Mouse (Mus musculus): ENCODE results near the gene Noc2l. TPM values are rescaled to one million over a fixed set of nuclear protein-coding genes. Genes with fewer than 3 reads are reported as not detected.

Gene Noc2l
- polyA plus RNA-seq, 1 experiment from 2014 or later, result 75.3 TPM

DNA sequence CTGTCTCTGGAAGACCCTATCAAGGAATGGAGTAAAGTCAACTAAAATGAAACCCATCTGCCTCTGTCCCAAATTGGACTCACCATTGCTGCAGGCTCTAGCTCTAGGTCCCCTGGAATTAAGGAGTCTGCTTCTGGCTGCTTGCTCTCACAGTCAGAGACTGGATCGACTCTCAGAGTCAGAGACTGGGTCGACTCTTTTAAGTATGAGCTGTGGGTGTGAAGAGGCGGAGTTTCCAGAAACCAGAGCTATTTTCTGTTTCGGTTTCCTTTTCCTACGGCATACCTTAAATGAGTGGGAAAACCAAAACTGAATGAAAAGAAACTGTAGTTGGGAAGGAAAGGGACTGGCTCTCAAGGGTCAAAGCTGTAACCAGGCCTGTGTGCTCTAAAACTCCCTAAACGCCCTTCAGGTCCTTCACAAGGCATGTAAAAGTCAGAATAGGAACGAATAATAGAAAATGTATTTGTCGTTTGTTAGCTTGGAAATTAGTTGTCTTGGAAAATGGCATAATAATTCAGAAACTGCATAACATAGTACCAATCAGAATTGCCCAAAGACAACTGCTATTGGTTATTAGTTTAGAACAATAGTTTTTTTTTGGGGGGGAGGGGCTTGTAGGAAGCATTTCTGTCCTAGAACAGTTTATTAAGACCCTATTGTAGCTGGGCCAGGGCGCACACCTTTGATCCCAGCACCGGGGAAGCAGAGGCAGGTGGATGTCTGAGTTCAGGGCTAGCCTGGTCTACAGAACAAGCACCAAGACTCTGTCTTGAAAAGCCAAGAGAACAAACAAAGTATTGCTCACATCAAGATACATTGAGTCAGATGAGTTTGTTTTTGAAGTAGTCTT, 35.0 kb upstream of the Noc2l start, which contains the start of gene Isg15:
Gene Isg15, minus strand, starts transcription at position 196 of the 853 bp plus-strand sequence.
- H3K4me1 ChIP-seq, result peaks cover 12% of the 10 kb centered on the region
- no peak for ATAC-seq (ENCODE audit: insufficient read depth, low FRiP score, low read depth)
- no peak within 1 kb of the TSS; the same call in 1 of the 2 replicates for H3K27ac ChIP-seq
- no peaks in the 10 kb centered on the region for H3K9me3 ChIP-seq
- peaks cover 6% of the 10 kb centered on the region; the same call in 1 of the 2 replicates for H3K27me3 ChIP-seq (replicated peaks)
- WGBS, result 55% methylated on average over 10 of the region's 10 CpGs
- peak within 1 kb of the TSS; percentile 8; the same call in 1 of the 2 replicates for H3K4me2 ChIP-seq
- no peak within 1 kb of the TSS for H3K9ac ChIP-seq
- H3K4me3 ChIP-seq (replicated peaks), result no peak within 1 kb of the TSS
- H3K36me3 ChIP-seq, result no peaks in the 10 kb centered on the region

DNA sequence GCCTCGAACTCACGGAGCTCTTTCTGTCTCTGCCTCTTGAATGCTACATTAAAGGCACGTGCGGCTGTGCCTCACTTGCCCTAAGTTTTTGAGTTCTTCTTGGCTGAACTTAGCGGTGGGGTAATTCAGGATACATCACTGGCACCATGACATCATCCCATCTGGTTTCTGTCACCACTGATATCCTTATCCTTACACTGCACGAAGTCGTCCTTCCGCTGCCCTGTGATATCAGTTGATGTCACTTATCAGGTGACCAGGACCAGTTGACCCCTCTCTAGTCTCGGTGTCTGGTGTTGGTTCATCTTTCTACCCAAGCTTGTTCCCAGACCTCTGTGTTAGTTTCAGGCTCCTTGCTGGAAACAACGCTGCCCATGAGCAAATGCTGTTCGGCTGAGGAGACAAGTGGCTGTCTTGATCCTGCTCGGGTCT, 33.3 kb upstream of the Noc2l start:
- H3K4me1 ChIP-seq, result peaks cover 7% of the 10 kb centered on the region; the same call in 1 of the 2 replicates
- no peaks in the 10 kb centered on the region for H3K36me3 ChIP-seq
- peak overlapping the region; percentile 21; the same call in 1 of the 2 replicates for H3K27ac ChIP-seq
- ATAC-seq (ENCODE audit: insufficient read depth, low FRiP score, low read depth), result no peak
- H3K9me3 ChIP-seq, result no peaks in the 10 kb centered on the region
- peak overlapping the region; percentile 50 for H3K4me3 ChIP-seq (replicated peaks)
- H3K9ac ChIP-seq, result 0 out of 2 replicates have a peak overlapping the region, but pooled peaks have one; percentile 6
- H3K27me3 ChIP-seq (replicated peaks), result peaks cover 6% of the 10 kb centered on the region; the same call in 1 of the 2 replicates
- H3K4me2 ChIP-seq, result peak overlapping the region; percentile 88
- WGBS, result 32% methylated on average over 12 of the region's 12 CpGs

DNA sequence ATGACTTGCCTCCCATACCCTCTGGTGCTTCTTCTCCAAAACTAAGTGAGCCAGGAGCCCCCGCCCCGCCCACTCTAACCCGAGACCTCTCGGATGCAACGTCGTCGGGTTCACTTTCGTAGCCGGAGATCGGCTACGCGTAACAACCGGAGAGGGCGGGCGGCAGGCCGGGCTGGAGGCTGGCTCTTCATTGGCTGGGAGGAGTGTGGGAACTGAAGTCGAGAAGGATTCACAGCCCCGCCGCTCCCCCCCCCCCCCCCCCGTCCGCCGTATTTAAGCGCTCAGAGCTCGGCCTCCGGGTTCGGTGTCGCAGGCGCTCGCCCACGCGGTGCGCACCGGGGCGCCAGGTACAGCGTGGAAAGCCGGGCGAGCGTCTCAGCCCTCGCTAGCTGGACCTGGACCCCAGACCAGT, 32.8 kb upstream of the Noc2l start, which contains the start of gene AW011738:
Gene AW011738, plus strand, starts transcription at position 304 of the 412 bp plus-strand sequence.
- Histone ChIP-seq H3K27ac (peak within 1 kb of the TSS; percentile 21), H3K36me3 (no peaks in the 10 kb centered on the region), H3K4me2 (peak within 1 kb of the TSS; percentile 88), H3K4me1 (peaks cover 7% of the 10 kb centered on the region; the same call in 1 of the 2 replicates), H3K4me3 (replicated peaks) (peak within 1 kb of the TSS; percentile 50), H3K9ac (peak within 1 kb of the TSS; percentile 42; the same call in 1 of the 2 replicates), H3K27me3 (replicated peaks) (peaks cover 6% of the 10 kb centered on the region; the same call in 1 of the 2 replicates), H3K9me3 (no peaks in the 10 kb centered on the region)
- peak; percentile 71; the same call in 1 of the 2 replicates for ATAC-seq (ENCODE audit: insufficient read depth, low FRiP score, low read depth)
- WGBS, result under 1% methylated on average over 36 of the region's 39 CpGs

DNA sequence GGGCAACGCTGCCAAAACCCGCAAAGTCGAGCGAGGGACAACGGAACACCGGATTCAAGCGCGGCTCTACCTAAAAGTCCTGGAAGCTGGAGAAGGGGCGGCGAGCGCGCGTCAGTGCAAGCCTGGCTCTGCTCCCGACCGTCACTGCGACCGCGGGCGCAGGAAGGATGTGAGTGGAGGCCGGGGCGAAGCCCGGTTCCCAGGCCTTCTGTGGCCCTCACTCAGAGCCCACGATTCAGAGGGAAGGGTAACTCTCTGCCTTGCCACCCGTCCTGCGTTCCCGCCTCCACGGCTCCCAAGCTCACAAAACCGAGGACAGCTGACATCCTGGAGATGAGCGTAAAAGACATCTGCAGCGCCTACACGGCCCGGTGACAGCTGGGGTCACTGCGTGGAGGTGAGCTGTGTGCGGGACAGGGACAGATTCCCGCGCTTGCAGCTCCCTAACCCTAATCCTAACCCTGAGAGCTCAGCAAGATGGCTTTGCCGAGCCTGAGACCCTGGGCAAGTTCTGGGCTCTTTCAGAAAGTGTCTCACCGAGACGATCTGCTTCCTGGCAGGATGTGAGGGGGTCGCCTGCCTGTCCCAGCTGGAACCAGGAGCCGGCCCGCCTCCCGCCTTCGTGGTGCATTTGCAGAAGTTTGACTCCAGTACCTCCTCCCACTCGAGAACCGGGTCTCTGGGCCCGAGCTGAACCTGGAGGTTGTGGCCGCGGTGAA, 32.2 kb upstream of the Noc2l start:
- H3K4me1 ChIP-seq, result peaks cover 7% of the 10 kb centered on the region; the same call in 1 of the 2 replicates
- H3K27ac ChIP-seq, result peak overlapping the region; percentile 17
- no peaks in the 10 kb centered on the region for H3K36me3 ChIP-seq
- peak overlapping the region; percentile 42; the same call in 1 of the 2 replicates for H3K9ac ChIP-seq
- peak overlapping the region; percentile 88 for H3K4me2 ChIP-seq
- H3K4me3 ChIP-seq (replicated peaks), result peak overlapping the region; percentile 50
- WGBS, result under 1% methylated on average over 49 of the region's 49 CpGs
- no peaks in the 10 kb centered on the region for H3K9me3 ChIP-seq
- H3K27me3 ChIP-seq (replicated peaks), result peaks cover 6% of the 10 kb centered on the region; the same call in 1 of the 2 replicates
- 0 out of 2 replicates have a peak, but pooled peaks have one; percentile 19 for ATAC-seq (ENCODE audit: insufficient read depth, low FRiP score, low read depth)

DNA sequence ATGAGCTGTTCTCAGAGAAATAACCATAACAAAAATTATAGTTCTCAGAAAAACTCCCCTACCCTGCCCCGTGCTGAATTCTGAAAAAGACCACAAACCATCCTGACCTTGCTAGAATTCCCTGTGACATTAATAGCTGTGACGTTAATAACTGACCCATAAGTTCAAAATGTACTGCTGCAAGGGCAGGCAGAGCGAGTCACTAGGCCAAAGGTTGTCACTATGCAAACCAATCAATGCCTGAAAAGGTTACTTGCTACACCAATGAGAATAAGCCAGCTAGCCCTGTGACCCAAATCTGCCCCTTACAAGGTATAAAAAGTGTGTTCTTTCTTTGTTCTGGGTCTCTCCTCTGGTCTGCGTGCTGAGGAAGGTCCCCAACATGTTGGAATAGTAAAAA, 26.9 kb upstream of the Noc2l start:
- Histone ChIP-seq H3K9me3 (no peaks in the 10 kb centered on the region), H3K36me3 (no peaks in the 10 kb centered on the region), H3K27me3 (replicated peaks) (no peaks in the 10 kb centered on the region), H3K27ac (no peak overlapping the region), H3K4me1 (no peaks in the 10 kb centered on the region), H3K9ac (no peak overlapping the region), H3K4me2 (no peak overlapping the region), H3K4me3 (replicated peaks) (no peak overlapping the region)
- WGBS, result 80% methylated on average over 4 of the region's 4 CpGs
- ATAC-seq (ENCODE audit: insufficient read depth, low FRiP score, low read depth), result no peak

DNA sequence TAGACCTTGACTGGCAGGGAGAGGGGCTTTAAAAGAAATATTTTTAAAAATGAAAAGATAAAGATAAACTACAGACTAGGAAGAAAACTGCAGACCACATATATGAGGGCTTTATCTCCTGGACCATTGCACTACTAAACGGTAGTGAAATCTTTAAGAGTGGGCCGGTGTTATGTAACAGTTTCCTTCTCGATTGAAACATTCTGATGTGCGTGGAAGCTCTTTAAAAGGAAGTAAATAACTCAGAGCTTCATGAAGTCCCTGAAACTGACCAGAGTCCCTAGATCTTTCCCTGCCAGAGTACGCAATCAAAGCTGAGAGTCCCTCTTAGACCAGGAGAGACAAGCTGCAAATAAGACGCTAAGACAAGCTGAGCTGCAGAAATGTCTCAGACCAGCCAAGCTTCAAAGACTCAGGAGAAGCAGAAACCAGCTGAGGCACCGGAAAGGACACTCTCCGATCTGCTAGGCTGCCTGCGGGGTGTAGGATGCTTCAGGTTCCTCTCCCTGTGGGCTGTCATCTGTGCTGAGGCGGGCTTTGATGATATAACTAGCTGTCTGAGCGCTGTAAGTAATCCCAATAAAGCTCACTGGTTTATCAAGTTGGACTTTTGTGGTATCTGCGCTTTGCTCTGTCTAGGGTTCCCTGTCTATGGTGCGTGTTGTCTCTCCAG, 25.7 kb upstream of the Noc2l start:
- WGBS, result 71% methylated on average over 13 of the region's 13 CpGs
- Histone ChIP-seq H3K27ac (no peak overlapping the region), H3K4me3 (replicated peaks) (no peak overlapping the region), H3K27me3 (replicated peaks) (no peaks in the 10 kb centered on the region), H3K9ac (no peak overlapping the region), H3K4me1 (no peaks in the 10 kb centered on the region), H3K36me3 (no peaks in the 10 kb centered on the region), H3K4me2 (no peak overlapping the region), H3K9me3 (no peaks in the 10 kb centered on the region)
- ATAC-seq (ENCODE audit: insufficient read depth, low FRiP score, low read depth), result no peak

DNA sequence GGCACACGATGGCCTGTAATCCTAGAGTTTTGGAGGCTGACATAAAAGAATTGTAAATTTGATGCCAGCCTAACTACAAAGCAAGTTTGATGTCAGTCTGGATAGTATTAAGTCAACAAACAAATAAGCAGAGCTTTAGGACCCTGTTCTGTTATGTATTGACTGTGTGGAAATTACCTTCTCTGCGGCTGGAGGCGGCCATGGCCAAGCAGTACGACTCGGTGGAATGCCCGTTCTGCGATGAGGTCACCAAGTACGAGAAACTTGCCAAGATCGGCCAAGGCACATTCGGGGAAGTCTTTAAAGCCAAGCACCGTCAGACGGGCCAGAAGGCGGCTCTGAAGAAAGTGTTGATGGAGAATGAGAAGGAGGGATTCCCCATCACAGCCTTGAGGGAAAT, 22.7 kb upstream of the Noc2l start:
- ATAC-seq (ENCODE audit: insufficient read depth, low FRiP score, low read depth), result no peak
- Histone ChIP-seq H3K4me3 (replicated peaks) (no peak overlapping the region), H3K27ac (no peak overlapping the region), H3K36me3 (no peaks in the 10 kb centered on the region), H3K4me2 (no peak overlapping the region), H3K9ac (no peak overlapping the region), H3K4me1 (no peaks in the 10 kb centered on the region), H3K27me3 (replicated peaks) (no peaks in the 10 kb centered on the region), H3K9me3 (no peaks in the 10 kb centered on the region)
- WGBS, result 90% methylated on average over 13 of the region's 13 CpGs

DNA sequence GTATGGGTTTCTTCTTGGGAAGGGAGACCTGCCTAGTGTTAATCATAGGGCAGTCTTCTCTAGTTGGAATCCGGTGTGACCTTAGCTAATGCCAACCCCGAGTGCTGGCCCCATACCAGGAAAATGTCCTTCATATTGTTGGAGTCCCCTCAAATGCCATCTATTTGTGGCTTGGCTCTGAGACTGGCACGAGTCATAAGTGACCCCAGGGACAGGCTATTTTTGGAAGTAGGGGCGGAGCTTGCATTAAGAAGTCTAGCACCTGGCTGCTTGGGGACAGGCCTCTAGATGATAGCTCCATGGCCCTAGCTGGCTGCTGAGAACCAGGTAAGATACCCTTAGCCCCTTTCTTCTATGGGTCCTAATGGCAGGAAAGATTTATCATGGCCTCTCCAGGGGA, 20.2 kb upstream of the Noc2l start, which contains the start of gene Perm1:
Gene Perm1, plus strand, starts transcription at position 220 of the 400 bp plus-strand sequence.
- no peak for ATAC-seq (ENCODE audit: insufficient read depth, low FRiP score, low read depth)
- Histone ChIP-seq H3K4me3 (replicated peaks) (no peak within 1 kb of the TSS), H3K4me2 (no peak within 1 kb of the TSS), H3K27me3 (replicated peaks) (no peaks in the 10 kb centered on the region), H3K27ac (no peak within 1 kb of the TSS), H3K4me1 (no peaks in the 10 kb centered on the region), H3K9me3 (no peaks in the 10 kb centered on the region), H3K36me3 (no peaks in the 10 kb centered on the region), H3K9ac (no peak within 1 kb of the TSS)
- 73% methylated on average over 4 of the region's 4 CpGs for WGBS

DNA sequence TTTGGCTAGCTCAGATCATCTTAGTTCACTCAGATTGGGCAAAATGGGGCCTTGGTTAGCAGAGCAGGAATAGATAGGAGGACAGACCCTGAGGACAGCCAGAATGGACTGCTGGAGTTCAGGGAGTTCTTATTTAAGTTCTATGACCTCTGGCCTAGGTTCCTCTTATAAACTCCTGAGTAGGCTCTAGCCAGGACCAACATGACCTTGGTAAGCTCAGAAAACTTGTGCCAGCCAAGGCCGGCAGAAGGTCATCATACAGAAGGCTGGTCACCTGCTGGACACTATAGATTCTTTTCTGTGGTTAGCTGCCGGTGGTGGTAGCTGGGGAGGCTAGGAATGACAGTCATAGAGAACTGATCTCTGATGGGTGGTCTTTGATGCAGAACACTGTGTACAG, 19.6 kb upstream of the Noc2l start:
- Histone ChIP-seq H3K4me3 (replicated peaks) (no peak overlapping the region), H3K27me3 (replicated peaks) (no peaks in the 10 kb centered on the region), H3K9ac (no peak overlapping the region), H3K4me2 (no peak overlapping the region), H3K4me1 (no peaks in the 10 kb centered on the region), H3K36me3 (no peaks in the 10 kb centered on the region), H3K9me3 (no peaks in the 10 kb centered on the region), H3K27ac (no peak overlapping the region)
- no peak for ATAC-seq (ENCODE audit: insufficient read depth, low FRiP score, low read depth)
- WGBS, result 75% methylated on average over 2 of the region's 2 CpGs

DNA sequence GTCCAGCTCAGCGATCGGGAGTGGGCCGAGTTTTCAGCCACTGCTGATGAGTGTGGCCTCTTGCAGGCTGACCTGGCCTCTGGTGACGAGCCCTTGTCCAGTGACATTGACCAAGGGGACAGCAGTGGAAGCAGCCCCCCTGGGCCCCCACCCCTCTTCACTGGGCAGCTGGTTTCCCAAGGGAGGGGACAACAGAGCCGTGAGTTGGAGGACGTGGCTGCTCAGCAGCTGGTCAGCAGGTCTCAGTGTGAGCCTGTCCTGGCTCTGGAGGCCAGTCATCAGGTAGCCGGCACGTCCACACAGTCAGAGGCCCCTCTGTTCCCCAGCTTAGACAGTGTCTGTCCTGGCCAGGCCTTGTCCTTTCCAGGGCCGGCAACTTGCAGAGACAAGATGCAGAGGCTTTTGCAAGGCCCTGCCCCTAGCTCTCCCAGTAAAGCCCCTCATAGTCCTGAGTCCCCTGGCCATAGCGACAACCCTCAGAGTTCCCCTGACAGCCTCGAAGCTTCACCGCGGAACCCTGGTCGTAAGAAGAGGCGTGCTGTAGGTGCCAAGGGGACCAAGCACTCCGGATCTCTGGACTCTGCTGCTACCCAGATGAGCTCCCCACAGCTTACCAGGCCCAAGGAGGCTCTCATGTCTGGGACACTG, 18.7 kb upstream of the Noc2l start:
- H3K9me3 ChIP-seq, result no peaks in the 10 kb centered on the region
- no peak overlapping the region for H3K27ac ChIP-seq
- no peaks in the 10 kb centered on the region for H3K27me3 ChIP-seq (replicated peaks)
- H3K4me2 ChIP-seq, result no peak overlapping the region
- H3K4me1 ChIP-seq, result no peaks in the 10 kb centered on the region
- 78% methylated on average over 16 of the region's 16 CpGs for WGBS
- peak; percentile 19; the same call in 1 of the 2 replicates for ATAC-seq (ENCODE audit: insufficient read depth, low FRiP score, low read depth)
- H3K9ac ChIP-seq, result no peak overlapping the region
- no peak overlapping the region for H3K4me3 ChIP-seq (replicated peaks)
- H3K36me3 ChIP-seq, result no peaks in the 10 kb centered on the region

DNA sequence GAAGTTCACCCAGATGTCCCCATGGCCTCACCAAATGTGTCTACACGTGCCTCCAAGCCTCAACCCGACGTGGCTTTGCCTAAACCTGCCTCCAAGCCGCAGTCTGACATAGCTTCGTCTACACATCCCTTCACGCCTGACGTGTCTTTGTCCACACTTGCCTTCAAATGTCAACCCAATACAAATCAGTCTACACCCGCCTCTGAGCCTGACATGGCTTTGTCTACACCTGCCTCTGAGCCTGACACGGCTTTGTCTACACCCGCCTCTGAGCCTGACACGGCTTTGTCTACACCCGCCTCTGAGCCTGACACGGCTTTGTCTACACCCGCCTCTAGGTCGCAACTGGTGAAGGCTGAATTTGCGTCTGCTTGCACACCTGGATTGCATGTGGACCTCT, 18.0 kb upstream of the Noc2l start:
- Histone ChIP-seq H3K9ac (no peak overlapping the region), H3K4me3 (replicated peaks) (no peak overlapping the region), H3K36me3 (no peaks in the 10 kb centered on the region), H3K4me2 (no peak overlapping the region), H3K27me3 (replicated peaks) (no peaks in the 10 kb centered on the region), H3K4me1 (no peaks in the 10 kb centered on the region), H3K27ac (no peak overlapping the region), H3K9me3 (no peaks in the 10 kb centered on the region)
- 69% methylated on average over 16 of the region's 16 CpGs for WGBS
- ATAC-seq (ENCODE audit: insufficient read depth, low FRiP score, low read depth), result peak; percentile 5; the same call in 1 of the 2 replicates

Data from stomach, embryonic 15.5 days (tissue).